Mouse (Mus musculus) midbrain, embryonic 11.5 days (tissue): Measurements from ENCODE around the gene Adgrb2. TPM values are rescaled to one million over a fixed set of nuclear protein-coding genes. Genes with fewer than 3 reads are reported as not detected.

Source experiments
- ATAC-seq: fragments of 200-750 bp; cut with Nextera tagmentation; 2 replicates; pipeline ENCODE4 v1.8.0; 2017; ENCODE audit warnings: moderate TSS enrichment, moderate library complexity; ENCODE audit not compliant: low FRiP score
- DNase-seq: peaks from one replicate; pipeline ENCODE4 v3.0.0; 2015; ENCODE audit warnings: low spot score; ENCODE audit errors: missing footprints
- H3K27ac ChIP-seq: fragments of 300-500 bp; sonication (generic); 2 replicates; pipeline ENCODE4 v1.5.1; 2014; ENCODE audit warnings: low read depth, low read length
- H3K27me3 ChIP-seq: fragments of 300-500 bp; sonication (generic); 2 replicates; pipeline ENCODE4 v1.6.1; 2014; ENCODE audit warnings: mild to moderate bottlenecking, low read length, moderate library complexity, mixed read lengths; ENCODE audit not compliant: control insufficient read depth, insufficient read depth
- H3K36me3 ChIP-seq: fragments of 300-500 bp; sonication (generic); 2 replicates; pipeline ENCODE4 v1.6.1; 2014; ENCODE audit warnings: mild to moderate bottlenecking, low read length, moderate library complexity, mixed read lengths; ENCODE audit not compliant: control insufficient read depth, insufficient read depth
- H3K4me1 ChIP-seq: fragments of 300-500 bp; sonication (generic); 2 replicates; pipeline ENCODE4 v1.6.1; 2014; ENCODE audit warnings: low read length; ENCODE audit not compliant: control insufficient read depth, insufficient read depth
- H3K4me2 ChIP-seq: fragments of 300-500 bp; sonication (generic); 2 replicates; pipeline ENCODE4 v1.6.1; 2014; ENCODE audit warnings: mild to moderate bottlenecking, moderate library complexity
- H3K4me3 ChIP-seq: fragments of 300-500 bp; sonication (generic); 2 replicates; pipeline ENCODE4 v1.5.1; 2014; ENCODE audit warnings: low read depth, low read length
- H3K9ac ChIP-seq: fragments of 300-500 bp; sonication (generic); 2 replicates; pipeline ENCODE4 v1.6.1; 2014; ENCODE audit warnings: low read length
- H3K9me3 ChIP-seq: fragments of 300-500 bp; sonication (generic); 2 replicates; pipeline ENCODE4 v1.6.1; 2016; ENCODE audit warnings: low read length; ENCODE audit not compliant: control insufficient read depth
- WGBS: fragments of 180-500 bp; shearing (Covaris S2); extraction: QIAGEN DNeasy Blood & Tissue Kit; methylation state at CpG from one replicate; pipeline ENCODE4 v1.1.7; 2014; 5-methylcytosine and 5-hydroxymethylcytosine counted together
- polyA plus RNA-seq: library from polyadenylated mRNA; unstranded; fragments of >200 nt; fragmentation: Nextera tagmentation; extraction: Ambion mirVana; gene quantifications from 2 replicates; pipeline ENCODE4 v1.2.1, GENCODE M21; 2014

The Adgrb2 gene
- polyA plus RNA-seq, 1 experiment from 2014 or later = 3.0 TPM

- Histone ChIP-seq H3K4me2 (no peak overlapping the region), H3K27me3 (peaks cover 2% of the 10 kb centered on the region; the same call in 1 of the 2 replicates), H3K4me1 (peaks cover 9% of the 10 kb centered on the region)
Observed at GRCm38 (mm10) chr4:130010723-130011122, 26.1 kb downstream of the Adgrb2 start.

GRCm38 (mm10) chr4:130012234-130012633 lies 27.6 kb downstream of the Adgrb2 start:
- H3K9ac ChIP-seq = no peak overlapping the region
- DNase-seq = no peak
- no peak overlapping the region for H3K4me3 ChIP-seq
- no peak for ATAC-seq
- H3K4me1 ChIP-seq = peaks cover 6% of the 10 kb centered on the region
- no peak overlapping the region for H3K27ac ChIP-seq
- H3K4me2 ChIP-seq = no peak overlapping the region
- WGBS = 86% methylated on average over 6 of the region's 6 CpGs
- H3K36me3 ChIP-seq = no peaks in the 10 kb centered on the region
- no peaks in the 10 kb centered on the region for H3K9me3 ChIP-seq
- peaks cover 2% of the 10 kb centered on the region; the same call in 1 of the 2 replicates for H3K27me3 ChIP-seq

More at GRCm38 (mm10) chr4:130010723-130011122, 26.1 kb downstream of the Adgrb2 start:
- Histone ChIP-seq H3K9me3 (no peaks in the 10 kb centered on the region), H3K27ac (no peak overlapping the region), H3K4me3 (no peak overlapping the region), H3K9ac (no peak overlapping the region), H3K36me3 (no peaks in the 10 kb centered on the region)
- 85% methylated on average over 4 of the region's 4 CpGs for WGBS
- DNase-seq = no peak
- ATAC-seq = no peak

GRCm38 (mm10) chr4:130013111-130013510 lies 28.4 kb downstream of the Adgrb2 start:
- no peak overlapping the region for H3K4me3 ChIP-seq
- no peaks in the 10 kb centered on the region for H3K36me3 ChIP-seq
- ATAC-seq (no peak), DNase-seq (no peak)
- no peaks in the 10 kb centered on the region for H3K9me3 ChIP-seq
- H3K27me3 ChIP-seq = no peaks in the 10 kb centered on the region
- no peak overlapping the region for H3K27ac ChIP-seq
- no peak overlapping the region for H3K9ac ChIP-seq
- peaks cover 6% of the 10 kb centered on the region for H3K4me1 ChIP-seq
- H3K4me2 ChIP-seq = no peak overlapping the region
- WGBS = 85% methylated on average over 9 of the region's 10 CpGs

- no peak for ATAC-seq
- no peaks in the 10 kb centered on the region for H3K36me3 ChIP-seq
- peaks cover 6% of the 10 kb centered on the region for H3K4me1 ChIP-seq
- H3K27me3 ChIP-seq = no peaks in the 10 kb centered on the region
- H3K4me3 ChIP-seq = no peak overlapping the region
- H3K9me3 ChIP-seq = no peaks in the 10 kb centered on the region
- H3K9ac ChIP-seq = no peak overlapping the region
- no peak overlapping the region for H3K4me2 ChIP-seq
- H3K27ac ChIP-seq = no peak overlapping the region
- WGBS = 67% methylated on average over 4 of the region's 4 CpGs
- DNase-seq = no peak
Observed at GRCm38 (mm10) chr4:130016010-130016409, 31.3 kb downstream of the Adgrb2 start.

GRCm38 (mm10) chr4:130017036-130017674 lies 32.5 kb downstream of the Adgrb2 start:
- DNase-seq (no peak), ATAC-seq (no peak)
- no peaks in the 10 kb centered on the region for H3K9me3 ChIP-seq
- WGBS = 76% methylated on average over 18 of the region's 18 CpGs
- H3K4me1 ChIP-seq = peaks cover 6% of the 10 kb centered on the region
- H3K4me3 ChIP-seq = no peak overlapping the region
- no peak overlapping the region for H3K27ac ChIP-seq
- H3K4me2 ChIP-seq = no peak overlapping the region
- H3K9ac ChIP-seq = no peak overlapping the region
- H3K36me3 ChIP-seq = no peaks in the 10 kb centered on the region
- no peaks in the 10 kb centered on the region for H3K27me3 ChIP-seq

GRCm38 (mm10) chr4:130022952-130023351 lies 38.3 kb downstream of the Adgrb2 start:
- Histone ChIP-seq H3K36me3 (no peaks in the 10 kb centered on the region), H3K9ac (no peak overlapping the region), H3K4me1 (peaks cover 3% of the 10 kb centered on the region), H3K27me3 (no peaks in the 10 kb centered on the region), H3K9me3 (no peaks in the 10 kb centered on the region), H3K27ac (no peak overlapping the region), H3K4me3 (no peak overlapping the region), H3K4me2 (no peak overlapping the region)
- ATAC-seq (no peak), DNase-seq (no peak)
- 90% methylated on average over 8 of the region's 8 CpGs for WGBS

- Histone ChIP-seq H3K36me3 (no peaks in the 10 kb centered on the region), H3K27me3 (no peaks in the 10 kb centered on the region), H3K27ac (no peak overlapping the region), H3K4me2 (no peak overlapping the region), H3K4me1 (peaks cover 5% of the 10 kb centered on the region), H3K9me3 (no peaks in the 10 kb centered on the region), H3K9ac (no peak overlapping the region), H3K4me3 (no peak overlapping the region)
- ATAC-seq = no peak
- WGBS = 79% methylated on average over 10 of the region's 10 CpGs
- no peak for DNase-seq
Observed at GRCm38 (mm10) chr4:130023511-130024231, 39.0 kb downstream of the Adgrb2 start.

- Histone ChIP-seq H3K4me1 (peaks cover 5% of the 10 kb centered on the region), H3K27me3 (no peaks in the 10 kb centered on the region), H3K4me2 (no peak overlapping the region), H3K4me3 (no peak overlapping the region), H3K36me3 (no peaks in the 10 kb centered on the region), H3K9me3 (no peaks in the 10 kb centered on the region), H3K27ac (no peak overlapping the region), H3K9ac (no peak overlapping the region)
- no peak for DNase-seq
- ATAC-seq = no peak
- WGBS = 48% methylated on average over 8 of the region's 8 CpGs
Observed at GRCm38 (mm10) chr4:130025544-130025943, 40.9 kb downstream of the Adgrb2 start.

GRCm38 (mm10) chr4:130031146-130031545 lies 46.5 kb downstream of the Adgrb2 start:
- Histone ChIP-seq H3K27ac (no peak overlapping the region), H3K4me1 (peaks cover 5% of the 10 kb centered on the region), H3K9ac (no peak overlapping the region), H3K36me3 (no peaks in the 10 kb centered on the region), H3K4me2 (no peak overlapping the region), H3K9me3 (0 out of 2 replicates have a peak, but pooled peaks cover 3% of the 10 kb centered on the region), H3K27me3 (no peaks in the 10 kb centered on the region; the same call in none of the 2 replicates), H3K4me3 (no peak overlapping the region)
- DNase-seq = no peak
- WGBS = 83% methylated on average over 2 of the region's 2 CpGs
- no peak for ATAC-seq
